Mouse (Mus musculus) erythroblast, embryonic 14.5 days (primary cell): Measurements from ENCODE around the gene Pex16.

Source experiments
- GATA1 ChIP-seq: IDR thresholded peaks from 2 replicates; pipeline ENCODE4 v1.6.1; 2012; ENCODE audit warnings: low read length, inconsistent platforms, mixed read lengths
- TAL1 ChIP-seq: IDR thresholded peaks from 3 replicates; pipeline ENCODE4 v1.6.1; 2012; ENCODE audit warnings: low read length, inconsistent platforms, mixed read lengths

- no peak for TF ChIP-seq GATA1
- TF ChIP-seq TAL1, result no peak
These were observed 47.4 kb downstream of the Pex16 start for GRCm38 (mm10) chr2:92421723-92422387.
